Mouse (Mus musculus) stomach, postnatal 0 days (tissue): ENCODE results near the gene Emc10. TPM values are rescaled to one million over a fixed set of nuclear protein-coding genes. Genes with fewer than 3 reads are reported as not detected.

Experiments
- ATAC-seq: fragments of 200-750 bp; cut with Nextera tagmentation; 2 replicates; pipeline ENCODE4 v1.8.0; 2017; ENCODE audit not compliant: low FRiP score, low TSS enrichment
- DNase-seq: peaks from one replicate; pipeline ENCODE4 v3.0.0-alpha.2; 2016; ENCODE audit warnings: low spot score
- H3K27ac ChIP-seq: fragments of 300-500 bp; sonication (generic); replicated peaks from 2 replicates; pipeline ENCODE4 v1.5.1; 2014; ENCODE audit warnings: mild to moderate bottlenecking, control low read depth
- H3K27me3 ChIP-seq: fragments of 300-500 bp; sonication (generic); 2 replicates; pipeline ENCODE4 v1.6.1; 2014; ENCODE audit warnings: low read length; ENCODE audit not compliant: control insufficient read depth, insufficient read depth
- H3K36me3 ChIP-seq: fragments of 300-500 bp; sonication (generic); 2 replicates; pipeline ENCODE4 v1.6.1; 2014; ENCODE audit warnings: low read length, mixed read lengths; ENCODE audit not compliant: control insufficient read depth, insufficient read depth
- H3K4me1 ChIP-seq: fragments of 300-500 bp; sonication (generic); replicated peaks from 2 replicates; pipeline ENCODE4 v1.6.1; 2014; ENCODE audit warnings: antibody characterized with exemption; ENCODE audit not compliant: control insufficient read depth, insufficient read depth
- H3K4me2 ChIP-seq: fragments of 300-500 bp; sonication (generic); replicated peaks from 2 replicates; pipeline ENCODE4 v1.6.1; 2014; ENCODE audit warnings: low read depth, mild to moderate bottlenecking, control low read depth, moderate library complexity
- H3K4me3 ChIP-seq: fragments of 300-500 bp; sonication (generic); 2 replicates; pipeline ENCODE4 v1.5.1; 2014; ENCODE audit warnings: low read depth, low read length, control low read depth
- H3K9ac ChIP-seq: fragments of 300-500 bp; sonication (generic); 2 replicates; pipeline ENCODE4 v1.6.1; 2014; ENCODE audit warnings: mild to moderate bottlenecking, low read length, control low read depth, mixed read lengths
- H3K9me3 ChIP-seq: fragments of 300-500 bp; sonication (generic); 2 replicates; pipeline ENCODE4 v1.6.1; 2016; ENCODE audit warnings: low read length; ENCODE audit not compliant: control insufficient read depth
- CTCF ChIP-seq: IDR thresholded peaks from 2 replicates; pipeline ENCODE4 v1.5.1; 2016; ENCODE audit warnings: antibody characterized with exemption, low read depth, mild to moderate bottlenecking, moderate library complexity
- EP300 ChIP-seq: optimal IDR thresholded peaks from 2 replicates; pipeline ENCODE3; 2016; ENCODE audit warnings: antibody characterized with exemption
- WGBS: fragments of 180-500 bp; shearing (Covaris S2); extraction: QIAGEN DNeasy Blood & Tissue Kit; methylation state at CpG from one replicate; pipeline ENCODE4 v1.1.7; 2014; 5-methylcytosine and 5-hydroxymethylcytosine counted together
- polyA plus RNA-seq: library from polyadenylated mRNA; unstranded; fragments of >200 nt; fragmentation: Nextera tagmentation; extraction: Ambion mirVana; gene quantifications from 2 replicates; pipeline ENCODE4 v1.2.1, GENCODE M21; 2015

Gene Emc10
- polyA plus RNA-seq, 1 experiment from 2014 or later = 60.7 TPM

DNA sequence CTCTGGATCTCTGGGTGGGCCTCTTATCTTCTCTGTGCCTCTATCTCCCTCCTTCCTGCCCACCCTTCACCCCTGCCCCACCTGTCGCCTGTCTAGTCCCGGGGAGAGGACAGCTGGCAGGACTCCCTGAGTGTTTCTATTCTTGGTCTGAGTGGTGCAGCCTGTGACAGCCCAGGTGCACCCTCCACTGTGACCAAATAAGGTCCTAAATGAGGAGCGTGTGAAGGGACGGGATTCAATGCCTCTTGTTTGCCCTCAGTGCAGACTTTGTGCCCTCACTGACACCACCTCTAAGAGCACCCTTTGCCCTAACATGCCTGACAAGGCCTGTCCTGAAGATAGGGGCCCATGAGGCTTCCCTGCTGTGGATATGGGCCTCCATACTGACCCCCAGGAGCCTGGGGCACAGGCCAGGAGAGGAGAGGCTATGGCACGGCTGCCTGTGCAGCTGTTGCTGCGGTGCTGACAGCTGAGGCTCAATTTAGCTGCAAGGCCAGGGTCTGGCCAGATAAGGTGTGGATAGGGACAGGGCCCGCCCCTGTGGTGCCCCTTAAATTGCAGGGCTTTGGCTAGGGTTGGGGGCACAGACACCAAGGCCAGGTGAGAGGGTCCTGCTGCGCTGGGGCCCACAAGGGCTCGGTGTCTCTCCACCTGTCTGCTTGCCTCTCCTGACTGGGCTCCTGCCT is 23.2 kb downstream of the Emc10 start:
- H3K4me2 ChIP-seq = no peak overlapping the region
- H3K4me3 ChIP-seq = no peak overlapping the region
- DNase-seq (no peak), ATAC-seq (no peak; the same call in 1 of the 2 replicates)
- H3K36me3 ChIP-seq = no peaks in the 10 kb centered on the region
- WGBS = 37% methylated on average over 9 of the region's 9 CpGs
- H3K9me3 ChIP-seq = no peaks in the 10 kb centered on the region
- H3K4me1 ChIP-seq = no peaks in the 10 kb centered on the region
- no peak overlapping the region for H3K27ac ChIP-seq
- H3K9ac ChIP-seq = no peak overlapping the region
- no peak for TF ChIP-seq EP300
- no peak for TF ChIP-seq CTCF
- H3K27me3 ChIP-seq = no peaks in the 10 kb centered on the region

DNA sequence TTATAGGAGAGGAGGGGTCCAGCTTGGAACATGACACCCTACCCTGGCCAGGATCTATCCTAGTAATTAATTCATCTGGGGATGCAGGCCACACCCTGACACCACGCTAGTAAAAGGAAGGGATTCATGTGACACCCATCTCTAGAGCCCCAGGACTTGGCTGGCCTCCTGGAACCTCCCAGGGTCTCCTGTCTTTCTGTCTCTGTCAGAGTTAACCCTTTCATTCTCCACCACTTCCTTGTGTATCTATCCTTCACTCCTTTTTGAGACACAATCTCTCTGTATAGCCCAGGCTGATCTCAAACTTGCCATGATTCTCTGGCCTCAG is 23.8 kb downstream of the Emc10 start:
- no peak for DNase-seq
- ATAC-seq = no peak
- Histone ChIP-seq H3K4me1 (no peaks in the 10 kb centered on the region), H3K4me2 (no peak overlapping the region), H3K27ac (no peak overlapping the region), H3K4me3 (no peak overlapping the region), H3K27me3 (no peaks in the 10 kb centered on the region), H3K9me3 (no peaks in the 10 kb centered on the region), H3K9ac (no peak overlapping the region), H3K36me3 (no peaks in the 10 kb centered on the region)
- WGBS = 8% methylated on average over 1 of the region's 1 CpGs
- TF ChIP-seq EP300 (no peak), CTCF (no peak)

DNA sequence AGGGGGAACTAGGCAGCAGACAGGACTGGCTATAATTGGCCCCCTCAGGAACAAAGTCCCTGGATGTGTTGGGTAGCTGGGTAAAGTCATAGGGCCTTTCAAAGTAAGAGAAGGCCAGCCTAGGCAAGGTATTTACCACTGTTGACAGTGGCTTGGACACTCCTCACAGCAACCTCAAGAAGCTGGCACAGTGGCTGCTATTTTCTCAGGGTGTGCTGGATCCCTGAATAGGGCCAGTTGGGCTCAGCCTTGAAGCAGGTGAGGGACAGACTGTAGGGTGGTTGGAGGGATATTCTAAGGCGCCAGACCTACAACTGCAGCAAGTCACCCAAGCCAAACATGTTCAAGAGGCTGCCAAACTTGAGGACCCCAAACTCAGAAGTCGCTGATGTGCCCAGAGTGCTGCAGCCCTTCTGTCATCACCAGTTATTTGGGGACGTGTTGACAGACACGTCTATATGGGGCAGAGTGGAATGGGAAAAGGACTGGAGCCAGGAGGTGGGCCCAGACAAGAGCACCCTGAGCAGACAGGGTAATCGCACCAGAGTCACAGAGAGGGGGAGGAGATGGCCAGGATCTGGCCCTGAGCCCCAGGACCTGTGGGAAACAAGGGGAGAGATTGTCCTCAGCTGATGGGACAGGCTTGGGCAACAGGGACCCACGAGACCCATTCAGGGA is 24.3 kb downstream of the Emc10 start:
- no peaks in the 10 kb centered on the region for H3K27me3 ChIP-seq
- 34% methylated on average over 6 of the region's 6 CpGs for WGBS
- ATAC-seq = no peak
- no peaks in the 10 kb centered on the region for H3K4me1 ChIP-seq
- H3K9ac ChIP-seq = no peak overlapping the region
- no peaks in the 10 kb centered on the region for H3K36me3 ChIP-seq
- no peaks in the 10 kb centered on the region for H3K9me3 ChIP-seq
- H3K4me3 ChIP-seq = no peak overlapping the region
- TF ChIP-seq CTCF (no peak), EP300 (no peak)
- no peak overlapping the region for H3K27ac ChIP-seq
- H3K4me2 ChIP-seq = no peak overlapping the region
- no peak for DNase-seq

DNA sequence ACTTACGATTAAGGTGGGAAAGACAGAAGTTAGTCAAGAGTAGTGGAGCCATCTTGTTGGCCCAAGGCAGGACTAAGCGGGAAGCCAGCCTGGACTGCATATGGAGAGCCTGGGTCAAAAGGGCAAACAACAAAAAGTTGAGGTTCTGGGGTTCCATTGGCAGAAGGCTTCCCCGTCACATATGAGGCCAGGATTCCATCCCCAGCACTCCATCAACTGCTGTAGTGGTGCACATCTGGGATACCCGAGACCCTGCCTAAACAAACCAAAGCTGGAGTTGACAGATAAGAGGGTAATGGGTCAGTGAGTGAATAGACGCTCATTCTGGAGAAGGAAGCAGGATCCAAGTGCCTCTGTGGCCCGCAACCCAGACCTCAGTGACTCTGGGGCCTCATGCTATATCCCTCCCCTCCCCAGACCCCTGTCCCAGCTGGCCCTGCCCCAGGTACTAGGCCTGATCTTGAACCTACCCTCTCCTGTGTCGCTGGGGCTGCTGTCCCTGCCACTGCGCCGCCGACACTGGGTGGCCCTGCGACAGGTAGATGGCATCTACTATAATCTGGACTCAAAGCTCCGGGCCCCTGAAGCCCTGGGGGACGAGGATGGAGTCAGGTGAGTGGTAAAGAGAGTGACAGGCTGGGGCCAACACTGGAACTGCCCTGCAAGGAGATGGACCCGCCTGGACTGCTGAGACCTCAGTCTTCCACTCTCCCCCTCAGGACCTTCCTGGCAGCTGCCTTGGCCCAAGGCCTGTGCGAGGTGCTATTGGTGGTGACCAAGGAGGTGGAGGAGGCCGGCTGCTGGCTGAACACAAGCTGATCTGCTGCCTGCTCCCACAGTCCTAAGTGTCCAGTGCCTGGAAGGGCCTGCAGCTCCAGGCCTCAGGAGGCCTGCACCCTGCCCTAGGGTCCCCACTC is 25.4 kb downstream of the Emc10 start:
- Histone ChIP-seq H3K36me3 (no peaks in the 10 kb centered on the region), H3K4me1 (no peaks in the 10 kb centered on the region), H3K9ac (no peak overlapping the region), H3K4me3 (no peak overlapping the region), H3K27ac (no peak overlapping the region), H3K27me3 (no peaks in the 10 kb centered on the region), H3K9me3 (no peaks in the 10 kb centered on the region), H3K4me2 (no peak overlapping the region)
- ATAC-seq = no peak
- no peak for TF ChIP-seq EP300
- 83% methylated on average over 16 of the region's 16 CpGs for WGBS
- no peak for DNase-seq

DNA sequence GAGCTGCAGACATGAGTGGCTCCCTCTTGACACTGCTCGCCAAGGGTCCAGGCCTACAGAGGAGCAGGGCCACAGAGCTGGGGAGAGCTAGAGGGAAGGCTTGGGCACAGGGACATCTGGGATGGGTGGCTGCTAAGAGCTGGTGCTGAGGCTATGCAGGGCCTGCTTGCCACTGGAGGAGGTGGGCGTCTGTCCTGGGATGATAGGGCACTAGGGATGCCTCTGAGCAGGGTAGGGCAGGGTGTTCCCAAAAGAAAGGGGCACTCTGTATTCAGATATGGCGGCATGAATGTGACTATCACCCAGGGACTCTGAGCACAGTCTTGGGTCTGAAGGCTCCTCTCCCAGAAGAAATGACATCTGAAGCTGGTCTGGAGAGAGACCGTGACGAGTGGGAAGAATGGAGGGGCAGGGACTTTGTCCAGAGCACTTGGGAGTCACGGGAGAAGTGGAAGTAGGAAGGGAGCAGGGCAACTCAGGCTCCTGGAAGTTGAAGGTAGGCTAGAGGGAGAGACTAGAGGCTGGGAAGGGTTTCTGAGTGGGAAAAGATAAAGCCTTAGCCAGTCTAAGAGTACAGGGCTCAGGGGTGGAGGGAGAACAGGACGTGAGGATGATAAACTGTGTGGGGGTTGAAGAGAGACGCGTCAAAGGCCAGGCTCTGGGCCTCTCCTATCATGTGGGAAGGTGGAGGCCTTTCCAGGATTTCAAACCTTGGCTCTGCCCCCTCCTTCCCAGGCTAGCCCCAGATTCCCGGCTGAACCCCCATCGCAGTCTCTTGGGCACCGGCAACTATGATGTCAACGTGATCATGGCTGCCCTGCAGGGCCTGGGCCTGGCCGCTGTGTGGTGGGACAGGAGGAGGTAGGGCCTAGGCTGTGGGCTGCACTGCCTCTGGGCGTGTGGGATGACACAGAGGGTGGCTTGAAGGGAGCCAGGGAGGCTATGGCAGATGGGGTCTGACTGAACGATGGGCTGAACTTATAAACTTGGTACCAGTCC is 26.4 kb downstream of the Emc10 start:
- Histone ChIP-seq H3K4me2 (no peak overlapping the region), H3K27ac (no peak overlapping the region), H3K27me3 (no peaks in the 10 kb centered on the region), H3K4me1 (no peaks in the 10 kb centered on the region), H3K36me3 (no peaks in the 10 kb centered on the region), H3K4me3 (no peak overlapping the region), H3K9me3 (no peaks in the 10 kb centered on the region), H3K9ac (no peak overlapping the region)
- DNase-seq (no peak), ATAC-seq (no peak)
- WGBS = 84% methylated on average over 16 of the region's 16 CpGs
- TF ChIP-seq CTCF (no peak), EP300 (no peak)
